Mouse (Mus musculus) layer of hippocampus, adult 11-12 months (tissue): ENCODE measurements around the gene Mapk10.
A peak's percentile ranks its signal among the peaks of the same experiment; 100 is the strongest.

ENCODE experiments used
- DNase-seq: peaks from one replicate; pipeline ENCODE4 v3.0.0; 2022; ENCODE audit warnings: low spot score

Gene Mapk10

DNA sequence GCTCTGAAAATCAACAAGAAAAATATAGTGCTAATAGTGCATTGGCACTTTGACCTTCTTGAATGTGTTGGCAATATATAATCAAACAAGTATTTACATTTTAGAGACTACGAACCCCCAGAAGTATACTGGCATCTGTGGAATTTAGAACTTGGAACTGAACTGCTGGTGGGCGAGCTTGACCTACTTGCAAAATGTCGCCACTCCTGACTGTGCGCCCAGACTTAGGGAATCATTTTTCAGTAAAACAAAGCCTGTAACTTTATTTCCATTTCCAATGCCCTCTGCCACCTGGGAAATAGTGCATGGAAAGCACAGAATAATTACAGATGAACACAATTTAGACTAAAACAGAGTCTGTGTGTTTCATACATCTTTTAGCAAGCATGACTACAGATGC, 163.1 kb downstream of the Mapk10 start:
- no peak for DNase-seq

DNA sequence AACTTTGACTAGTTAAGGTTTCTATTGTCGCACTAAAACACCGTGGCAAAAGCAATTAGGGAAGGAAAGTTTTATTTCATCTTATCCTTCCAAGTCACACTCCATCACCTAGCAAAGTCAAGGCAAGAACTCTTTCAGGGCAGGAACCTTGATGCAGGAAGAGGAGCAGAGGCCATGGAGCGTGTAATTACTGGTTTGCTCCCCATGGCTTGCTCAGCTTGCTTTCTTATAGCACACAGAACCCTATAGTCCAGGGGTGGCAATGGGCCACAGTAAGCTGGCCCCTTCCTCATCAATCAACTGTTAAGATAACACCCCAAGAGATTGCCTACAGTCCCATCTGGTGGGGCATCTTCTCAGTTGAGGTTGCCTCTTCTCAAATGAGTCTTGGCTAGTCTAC, 173.4 kb downstream of the Mapk10 start:
- DNase-seq = no peak

DNA sequence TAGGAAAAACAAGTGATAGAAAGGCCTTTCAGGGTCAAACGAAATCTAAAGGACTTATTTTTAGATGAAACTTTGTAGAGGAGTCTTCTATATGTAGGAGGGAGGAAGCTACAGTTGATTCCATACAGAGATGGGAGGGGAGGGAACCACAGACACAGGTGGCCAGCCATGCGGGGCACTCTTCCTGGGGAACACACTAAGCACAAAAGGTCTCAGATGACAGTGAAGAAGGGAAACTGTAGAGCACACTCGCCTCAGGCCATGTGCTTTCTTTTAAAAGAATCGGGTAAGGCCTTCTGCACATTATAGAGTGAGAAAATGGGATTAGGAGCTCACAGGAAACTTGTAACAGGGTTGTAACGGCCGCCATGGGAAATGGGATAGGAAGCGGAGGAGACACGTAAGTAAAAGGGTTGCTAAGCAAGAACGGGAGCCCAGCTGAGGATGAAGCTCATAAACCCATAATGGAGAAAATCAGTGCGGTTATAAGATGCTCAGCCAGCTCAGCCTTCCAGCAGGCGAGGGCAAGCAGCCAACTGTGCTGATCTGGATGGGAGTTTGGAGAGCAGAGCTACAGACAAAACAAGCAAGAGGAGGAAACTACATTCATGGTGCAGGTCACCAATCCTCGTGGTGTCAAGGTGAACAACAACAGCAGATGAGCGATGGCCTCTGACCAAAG, 182.1 kb downstream of the Mapk10 start:
- DNase-seq = peak; percentile 68

DNA sequence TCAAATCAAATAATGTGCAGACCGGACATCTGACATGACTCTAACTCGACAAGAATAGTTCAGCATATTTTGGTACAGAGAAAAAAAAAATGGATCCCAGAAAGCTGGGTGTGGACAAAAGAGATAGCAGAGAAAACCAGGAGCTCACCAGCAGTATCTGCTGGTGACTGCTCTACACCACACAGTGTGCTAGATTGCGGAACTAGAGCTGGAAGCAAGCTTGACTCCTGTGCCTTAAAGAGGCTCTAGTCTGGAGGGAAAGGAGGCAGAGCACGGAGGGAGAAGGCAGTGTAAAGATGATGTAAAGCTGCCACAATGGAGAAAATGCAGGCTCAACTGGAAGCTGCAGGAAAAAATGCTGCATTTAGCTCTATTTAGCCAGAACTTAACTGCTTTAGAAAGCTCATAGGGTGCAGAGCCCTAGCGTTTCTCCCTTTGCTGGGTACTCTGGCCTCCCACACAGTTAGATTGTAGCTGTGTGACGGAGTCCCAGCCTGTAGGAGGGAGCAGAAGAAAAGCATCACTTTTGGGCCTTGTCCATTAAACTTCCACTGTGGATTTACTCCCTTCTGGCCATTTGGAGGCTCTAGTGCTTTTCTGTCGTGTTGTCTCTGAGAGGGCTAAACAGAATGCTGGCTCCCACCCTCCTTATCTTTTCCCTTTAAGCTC, 188.5 kb downstream of the Mapk10 start:
- DNase-seq = no peak

DNA sequence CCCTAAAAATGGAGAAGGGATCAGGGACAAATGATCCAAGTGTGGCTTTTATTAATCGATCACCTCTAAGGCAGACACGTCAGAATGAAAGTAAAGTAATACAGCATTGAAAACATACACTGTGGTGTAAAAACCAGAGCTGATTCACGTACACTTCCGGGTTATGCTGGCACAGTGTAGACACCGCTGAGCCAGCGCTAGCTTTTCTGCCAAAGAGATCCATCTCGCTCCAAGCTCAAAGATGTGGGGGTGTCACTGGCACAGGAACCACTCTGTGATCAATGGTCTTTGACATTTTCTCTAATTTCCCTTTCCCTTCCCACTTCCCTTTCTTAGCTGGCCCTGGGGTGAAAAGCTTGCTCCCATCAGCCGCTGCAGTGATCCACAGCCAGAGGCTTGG, 189.7 kb downstream of the Mapk10 start:
- DNase-seq = no peak

DNA sequence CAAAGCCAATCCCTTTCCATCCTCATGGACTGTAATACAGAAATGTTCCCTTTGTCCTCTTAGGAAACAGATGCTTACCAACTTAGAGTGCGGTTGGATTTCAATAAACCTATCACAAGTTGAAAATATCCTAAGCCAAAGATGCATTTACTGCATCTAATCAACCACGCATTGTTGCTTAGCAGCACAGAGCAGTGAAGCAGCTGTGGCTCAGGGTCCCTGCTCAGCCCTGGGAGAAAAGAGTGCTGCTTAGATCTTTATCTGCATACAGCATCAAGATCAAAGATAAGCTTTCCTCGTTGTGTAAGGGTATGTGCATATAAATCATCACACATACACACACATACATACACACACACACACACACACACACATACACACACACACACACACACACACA, 190.2 kb downstream of the Mapk10 start:
- no peak for DNase-seq

DNA sequence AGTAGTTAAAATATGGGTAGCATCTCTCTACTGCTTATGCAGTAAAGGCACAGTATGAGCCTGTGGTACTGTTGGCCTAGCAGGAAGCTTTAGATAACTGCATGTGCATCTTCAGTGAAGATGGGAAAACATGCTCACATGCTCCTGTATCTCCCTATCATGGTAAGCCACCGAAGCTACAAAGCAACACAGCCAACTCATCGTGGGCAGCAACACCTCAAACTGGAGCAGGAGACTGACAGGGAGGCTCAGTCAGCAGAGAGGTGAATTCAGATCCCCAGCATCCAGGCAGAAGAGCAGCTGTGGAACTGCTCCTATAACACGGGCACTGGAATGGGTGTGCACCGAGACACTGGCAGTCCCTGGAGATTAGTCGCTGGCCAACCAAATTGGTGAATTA, 191.0 kb downstream of the Mapk10 start:
- DNase-seq = no peak

DNA sequence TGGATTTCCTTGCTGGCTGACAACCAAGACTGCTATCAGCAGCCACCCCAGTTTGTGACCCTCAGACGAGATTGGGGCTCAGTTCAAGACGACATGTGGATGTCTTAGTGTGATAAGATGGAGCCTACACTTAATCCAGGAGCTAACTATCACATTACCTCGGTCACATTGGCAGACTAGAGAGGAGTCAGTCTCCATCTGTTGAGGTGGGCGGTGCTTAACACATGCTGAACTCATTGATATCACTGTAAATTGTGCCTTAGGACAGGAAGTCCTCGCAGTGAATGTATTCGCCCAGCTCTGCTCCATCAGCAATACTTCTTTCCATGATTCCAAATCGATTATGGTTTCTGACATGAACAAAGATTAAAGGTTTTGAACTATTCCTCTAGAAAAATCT, 193.5 kb downstream of the Mapk10 start:
- DNase-seq = no peak

DNA sequence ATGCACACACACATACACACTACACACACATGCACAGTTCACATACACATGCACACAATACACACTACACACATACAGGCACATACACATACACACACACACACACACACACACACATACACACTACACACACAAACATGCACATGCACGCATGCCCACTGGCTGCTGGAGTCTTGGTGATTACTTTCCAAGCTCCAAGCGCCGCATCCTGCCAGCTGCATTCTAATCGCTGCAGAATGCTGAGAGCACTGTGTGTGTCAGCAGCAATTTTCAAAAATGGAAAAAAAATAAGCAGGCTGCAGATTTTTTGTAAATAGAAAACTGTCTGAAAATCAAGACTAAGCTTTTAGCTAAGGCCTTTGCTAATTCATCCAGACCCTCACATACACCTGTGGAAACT, 196.8 kb downstream of the Mapk10 start:
- DNase-seq = no peak

DNA sequence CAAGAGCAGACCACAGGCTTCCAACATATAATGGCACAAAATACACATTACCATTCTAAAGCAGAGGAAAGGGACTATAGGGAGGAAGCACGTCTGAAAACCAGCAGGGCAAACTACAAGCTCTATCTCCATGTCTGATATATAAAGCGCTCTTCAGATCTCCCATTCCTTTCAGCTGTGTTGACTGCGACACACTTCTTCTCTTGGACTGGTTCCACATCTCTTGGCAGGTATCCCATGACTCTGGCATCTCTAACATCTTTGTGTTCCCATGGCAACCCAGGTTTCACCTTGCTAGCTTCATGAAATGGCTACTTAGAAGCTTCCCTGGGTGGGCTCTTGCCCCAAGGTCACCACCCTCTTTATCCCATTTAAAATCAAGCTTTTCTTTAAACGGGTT, 202.2 kb downstream of the Mapk10 start:
- DNase-seq = peak; percentile 39

DNA sequence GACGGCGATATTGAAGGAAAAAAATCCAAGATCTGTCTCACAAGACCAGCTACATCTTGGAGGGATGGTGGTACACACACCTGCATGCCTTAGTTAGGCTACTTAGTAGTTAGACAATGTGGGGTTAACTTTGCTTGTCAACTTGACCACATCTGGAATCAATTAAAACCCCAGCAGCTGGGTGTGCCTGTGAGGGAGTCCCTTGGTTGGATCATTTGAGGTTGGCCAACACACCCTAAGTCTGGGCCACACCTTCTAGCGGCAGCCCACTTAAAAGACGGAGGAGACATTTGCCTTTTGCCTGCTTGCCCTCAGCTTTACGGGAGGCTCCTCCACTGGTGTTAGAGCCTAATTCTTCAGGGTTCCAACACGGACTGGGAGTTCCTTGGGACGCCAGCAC, 209.0 kb downstream of the Mapk10 start:
- DNase-seq = no peak

DNA sequence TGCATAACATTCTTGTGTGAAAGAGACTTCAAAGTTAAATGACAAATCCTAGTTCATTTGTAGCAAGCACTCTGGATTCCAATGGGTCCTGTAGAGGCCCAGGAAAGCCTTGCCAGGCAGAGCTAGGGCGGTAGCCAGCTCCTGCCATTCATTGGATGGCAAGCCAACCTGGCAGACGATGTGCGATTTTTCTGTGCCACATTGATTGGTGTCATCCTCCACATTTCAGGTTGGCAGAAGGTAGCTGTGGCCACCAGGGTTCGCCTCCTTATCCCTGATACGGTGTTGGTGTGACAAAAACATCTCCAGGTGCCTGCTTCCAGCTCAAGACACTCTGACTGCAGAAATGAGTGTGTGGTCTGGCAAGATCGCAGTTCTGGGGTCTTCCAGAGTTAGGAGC, 210.6 kb downstream of the Mapk10 start:
- no peak for DNase-seq

DNA sequence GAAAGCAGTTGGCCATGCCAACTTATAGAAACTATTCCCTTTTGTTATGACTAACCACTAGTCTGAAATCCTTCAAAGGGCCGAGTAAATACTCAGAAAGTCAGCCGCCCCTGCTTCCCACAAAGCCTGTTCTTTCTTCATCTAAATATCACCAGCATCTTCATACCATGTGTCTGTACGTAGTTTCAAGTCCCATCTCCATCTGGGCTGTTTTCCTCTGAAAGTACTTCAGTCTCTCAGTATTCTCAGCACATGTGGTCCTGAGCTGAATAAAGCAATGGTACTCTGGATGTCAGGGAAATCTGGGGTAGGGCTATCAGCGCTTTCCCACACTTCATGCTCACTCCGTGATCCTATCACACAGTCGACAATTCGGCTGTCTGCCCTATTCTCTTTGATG, 212.6 kb downstream of the Mapk10 start:
- no peak for DNase-seq

DNA sequence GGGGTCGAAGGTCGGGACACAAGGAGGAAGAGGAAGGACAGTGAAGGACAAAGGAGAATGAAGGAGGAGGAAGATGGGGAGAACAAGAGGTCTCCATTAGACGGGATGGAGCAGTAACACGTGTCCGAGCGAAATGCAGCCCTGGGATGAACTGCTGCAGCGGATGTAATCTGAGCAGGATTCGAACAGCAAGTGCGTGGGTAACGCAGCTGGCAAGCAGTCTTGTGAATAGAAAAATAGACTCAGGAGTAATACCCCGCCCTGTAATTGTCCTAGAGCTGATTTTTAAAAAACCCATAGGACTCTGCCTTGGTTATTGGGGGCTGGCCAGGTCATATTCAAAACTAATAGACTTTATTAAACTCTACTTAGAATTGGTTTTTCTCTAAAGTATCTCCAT, 213.2 kb downstream of the Mapk10 start:
- peak; percentile 48 for DNase-seq

DNA sequence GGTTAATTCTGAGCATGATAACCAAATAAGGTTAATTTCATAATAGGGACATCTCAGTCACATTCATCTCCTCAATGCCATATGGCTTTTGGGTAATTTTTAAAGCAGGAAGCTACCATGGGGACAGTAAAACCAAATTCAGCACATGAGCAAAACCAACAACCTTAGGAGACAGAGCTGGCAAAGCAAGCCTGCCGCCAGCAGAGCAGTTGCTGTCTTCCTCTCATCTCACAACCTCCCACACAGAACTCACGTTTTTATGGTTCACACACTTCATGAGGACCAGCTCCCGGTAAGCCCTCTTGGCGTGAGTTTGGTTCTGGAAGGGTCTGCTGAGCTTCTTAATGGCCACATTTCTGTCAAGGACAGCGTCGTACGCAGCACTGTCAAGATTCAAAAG, 214.8 kb downstream of the Mapk10 start:
- no peak for DNase-seq

DNA sequence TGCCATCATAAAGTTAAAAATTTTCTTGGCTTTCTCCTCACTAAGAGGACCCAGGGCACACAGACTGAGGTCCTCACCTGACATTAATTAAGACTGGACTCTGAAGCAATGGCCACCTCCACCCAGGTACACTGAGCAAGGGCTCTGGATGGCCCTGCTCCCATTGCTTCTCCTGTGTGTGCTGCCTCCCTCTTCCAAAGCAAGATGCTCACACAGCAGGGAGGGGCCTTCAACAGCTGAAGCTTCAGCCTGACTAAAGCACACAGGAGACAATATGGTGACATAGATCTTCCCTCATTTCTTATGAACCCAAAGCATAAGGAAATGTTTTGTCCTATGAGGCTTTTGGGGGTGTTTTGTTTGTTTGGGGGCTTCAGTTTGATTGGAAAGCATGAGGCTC, 215.2 kb downstream of the Mapk10 start:
- no peak for DNase-seq

DNA sequence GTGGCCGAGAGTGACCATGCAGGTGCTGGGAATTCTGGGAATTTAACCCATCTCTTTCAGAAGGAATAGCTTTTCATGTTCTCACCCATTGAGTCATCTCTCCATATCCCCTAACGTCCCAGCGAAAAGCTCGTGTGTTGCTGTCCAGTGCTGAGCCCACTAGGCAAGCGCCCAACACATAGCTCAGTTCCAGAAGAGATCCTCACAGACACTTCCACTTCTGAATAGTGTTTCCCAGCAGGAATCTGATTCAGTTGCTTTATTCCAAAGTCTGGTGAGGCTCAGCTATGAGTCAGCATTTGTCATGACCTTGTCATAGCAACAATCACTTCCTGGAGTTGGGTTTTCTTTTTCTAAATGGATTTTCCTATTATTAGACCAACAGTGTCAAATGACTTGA, 217.2 kb downstream of the Mapk10 start:
- no peak for DNase-seq

DNA sequence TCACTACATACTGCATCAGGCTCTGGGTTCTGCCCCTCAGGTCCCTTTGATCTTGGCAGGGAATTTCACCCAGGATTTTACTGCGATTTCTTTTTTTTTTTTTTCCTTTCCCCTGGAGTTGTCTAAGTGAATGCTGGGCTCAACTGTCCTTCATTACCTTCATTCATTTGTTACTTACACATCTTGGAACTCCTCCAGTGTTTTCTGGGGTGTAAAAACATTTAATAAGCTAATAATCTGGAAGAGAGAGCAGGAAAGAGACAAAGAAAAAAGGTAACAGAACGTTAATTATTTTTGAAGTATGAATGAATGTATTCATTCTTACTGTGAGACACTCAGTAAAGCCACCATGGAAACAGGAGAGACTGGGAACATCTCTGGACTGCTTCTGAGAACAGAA, 219.4 kb downstream of the Mapk10 start:
- no peak for DNase-seq

DNA sequence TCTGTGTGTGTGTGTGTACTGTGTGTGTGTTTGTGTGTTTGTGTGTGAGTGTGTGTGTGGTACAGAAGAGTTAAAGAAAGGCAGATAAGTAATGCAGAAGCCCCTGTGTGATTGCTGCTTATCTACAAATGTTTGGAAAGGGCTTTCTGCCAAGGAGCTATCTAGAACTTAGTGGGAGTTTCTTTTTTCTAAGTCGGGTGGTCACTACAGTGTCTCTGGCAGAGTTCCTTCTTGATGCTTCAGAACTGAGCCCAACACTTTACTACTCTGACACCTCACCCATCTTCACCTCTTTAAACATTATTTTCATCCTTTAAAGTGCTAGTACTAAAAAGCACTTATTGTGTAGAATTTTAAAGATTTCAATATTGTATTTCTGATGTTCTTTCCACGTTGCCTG, 232.8 kb downstream of the Mapk10 start:
- DNase-seq = no peak

DNA sequence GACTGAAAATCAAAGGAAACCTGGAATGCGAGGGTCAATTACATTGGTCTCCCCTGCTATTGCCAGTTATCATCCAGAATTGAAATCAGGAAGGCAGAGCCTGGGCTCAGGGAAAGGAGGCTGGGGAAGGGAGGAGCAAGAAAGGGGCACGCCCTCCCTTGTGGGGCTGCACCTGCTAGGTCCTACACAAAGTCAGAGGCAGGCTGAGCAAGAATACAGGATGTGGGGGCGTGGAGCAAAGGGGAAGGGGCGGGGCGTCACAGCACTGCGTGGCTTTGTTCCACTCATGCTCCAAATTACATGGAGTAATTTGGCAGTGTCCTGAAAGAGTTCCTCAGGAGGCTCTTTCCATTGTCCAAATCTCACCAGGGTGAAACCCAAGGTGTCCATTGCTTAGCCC, 234.0 kb downstream of the Mapk10 start:
- DNase-seq = no peak

DNA sequence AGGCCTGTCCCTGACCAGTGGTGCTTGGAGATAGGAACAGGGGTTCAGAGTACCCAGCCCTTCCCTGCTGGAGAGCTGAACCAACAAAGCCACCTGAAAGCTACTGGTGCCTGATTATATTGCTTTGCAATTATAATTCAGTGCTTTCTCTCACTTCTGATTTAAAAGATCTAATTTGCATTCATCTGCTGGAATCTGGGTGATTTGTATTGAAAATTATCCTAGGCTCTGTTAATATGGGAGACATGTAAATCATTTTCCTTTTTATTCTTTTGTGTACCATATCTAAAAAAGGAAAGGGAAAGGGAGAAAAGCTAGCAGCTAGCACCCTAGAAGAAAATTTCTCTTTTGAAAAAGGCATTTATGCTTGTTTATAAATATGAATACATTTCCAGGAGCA, 234.6 kb downstream of the Mapk10 start:
- DNase-seq = no peak

DNA sequence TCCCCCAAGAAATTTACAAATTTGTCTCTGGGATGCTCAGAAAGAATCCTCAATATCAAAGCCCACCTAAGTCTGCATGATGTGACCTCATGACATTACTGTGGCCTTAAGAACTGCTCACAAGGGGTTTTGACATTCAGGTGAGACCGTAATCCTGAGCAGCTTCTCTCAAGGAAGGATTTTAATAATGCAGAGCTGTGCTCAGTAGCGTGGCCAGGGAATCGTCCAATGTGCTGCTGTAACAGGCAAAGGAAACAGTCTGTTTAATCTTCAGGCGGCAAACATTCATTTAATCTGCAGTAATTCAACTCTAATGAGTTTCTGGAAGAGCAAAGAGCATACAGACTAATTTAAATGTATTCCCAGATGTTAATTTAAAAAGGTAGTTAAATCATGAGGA, 236.7 kb downstream of the Mapk10 start:
- no peak for DNase-seq

DNA sequence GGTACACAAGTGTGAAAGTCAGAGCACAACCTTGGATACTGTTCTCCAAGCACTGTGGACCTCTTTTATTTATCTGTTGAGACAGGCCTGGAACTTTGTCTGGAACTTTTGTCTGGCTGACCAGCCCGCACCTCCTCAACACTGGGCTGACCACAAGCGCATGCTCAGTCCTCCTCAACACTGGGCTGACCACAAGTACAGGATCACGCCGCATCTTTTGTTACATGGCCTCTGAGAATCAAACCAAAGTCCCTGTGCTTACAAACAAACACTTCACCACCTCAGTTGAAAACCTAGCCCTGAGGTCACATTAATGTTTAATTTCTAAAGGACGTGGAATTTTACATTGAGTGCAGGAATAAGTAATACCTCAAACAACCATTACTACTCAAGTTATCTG, 246.7 kb downstream of the Mapk10 start:
- no peak for DNase-seq

DNA sequence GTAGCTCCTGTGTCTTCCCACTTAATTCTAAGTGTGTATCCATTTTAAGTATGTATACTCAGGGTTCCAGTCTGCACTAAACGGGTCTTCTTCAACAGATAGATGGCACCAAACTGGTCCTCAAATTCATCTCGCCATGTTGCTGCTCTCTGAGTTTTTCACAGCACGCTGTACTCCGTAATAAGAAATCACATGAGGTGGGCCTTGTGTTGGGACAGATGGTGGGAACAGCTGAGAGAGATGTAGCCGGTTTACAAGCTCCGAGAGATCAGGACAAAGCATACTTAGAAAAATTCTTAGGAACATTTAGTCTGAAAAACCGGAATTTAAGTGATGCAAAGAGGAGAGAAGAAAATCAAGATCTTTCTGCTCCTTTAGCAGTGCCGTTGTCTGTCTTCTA, 257.7 kb downstream of the Mapk10 start:
- DNase-seq = peak; percentile 70
